Mouse (Mus musculus) liver, embryonic 13.5 days (tissue): ENCODE data around the gene Pygb. TPM values are rescaled to one million over a fixed set of nuclear protein-coding genes. Genes with fewer than 3 reads are reported as not detected.

Source experiments
- ATAC-seq: fragments of 200-750 bp; cut with Nextera tagmentation; 2 replicates; pipeline ENCODE4 v1.8.0; 2017; ENCODE audit warnings: low read depth, mild to moderate bottlenecking, moderate number of reproducible peaks, moderate library complexity
- DNase-seq: peaks from one replicate; pipeline ENCODE4 v3.0.0; 2022
- H3K27ac ChIP-seq: fragments of 300-500 bp; sonication (generic); 2 replicates; pipeline ENCODE4 v1.5.1; 2015; ENCODE audit warnings: moderate library complexity, mild to moderate bottlenecking, inconsistent platforms
- H3K27me3 ChIP-seq: fragments of 300-500 bp; sonication (generic); 2 replicates; pipeline ENCODE4 v1.6.1; 2015; ENCODE audit warnings: mild to moderate bottlenecking, inconsistent platforms
- H3K36me3 ChIP-seq: fragments of 300-500 bp; sonication (generic); 2 replicates; pipeline ENCODE4 v1.6.1; 2015; ENCODE audit warnings: mild to moderate bottlenecking, inconsistent platforms
- H3K4me1 ChIP-seq: fragments of 300-500 bp; sonication (generic); replicated peaks from 2 replicates; pipeline ENCODE4 v1.6.1; 2015; ENCODE audit warnings: inconsistent platforms
- H3K4me2 ChIP-seq: fragments of 300-500 bp; sonication (generic); 2 replicates; pipeline ENCODE4 v1.6.1; 2015; ENCODE audit warnings: inconsistent platforms, mild to moderate bottlenecking, moderate library complexity
- H3K4me3 ChIP-seq: fragments of 300-500 bp; sonication (generic); replicated peaks from 2 replicates; pipeline ENCODE4 v1.5.1; 2015; ENCODE audit warnings: mild to moderate bottlenecking, inconsistent platforms
- H3K9ac ChIP-seq: fragments of 300-500 bp; sonication (generic); 2 replicates; pipeline ENCODE4 v1.6.1; 2015; ENCODE audit warnings: mild to moderate bottlenecking, inconsistent platforms
- H3K9me3 ChIP-seq: fragments of 300-500 bp; sonication (generic); replicated peaks from 2 replicates; pipeline ENCODE4 v1.6.1; 2016; ENCODE audit warnings: inconsistent platforms
- WGBS: fragments of 180-500 bp; shearing (Covaris S2); methylation state at CpG from one replicate; pipeline ENCODE4 v1.1.7; 2015; ENCODE audit not compliant: insufficient replicate concordance; 5-methylcytosine and 5-hydroxymethylcytosine counted together
- polyA plus RNA-seq: library from polyadenylated mRNA; unstranded; fragments of >200 nt; fragmentation: Nextera tagmentation; extraction: Ambion mirVana; gene quantifications from 2 replicates; pipeline ENCODE4 v1.2.1, GENCODE M21; 2015

Gene Pygb
- polyA plus RNA-seq, 1 experiment from 2014 or later = 22.9 TPM

DNA sequence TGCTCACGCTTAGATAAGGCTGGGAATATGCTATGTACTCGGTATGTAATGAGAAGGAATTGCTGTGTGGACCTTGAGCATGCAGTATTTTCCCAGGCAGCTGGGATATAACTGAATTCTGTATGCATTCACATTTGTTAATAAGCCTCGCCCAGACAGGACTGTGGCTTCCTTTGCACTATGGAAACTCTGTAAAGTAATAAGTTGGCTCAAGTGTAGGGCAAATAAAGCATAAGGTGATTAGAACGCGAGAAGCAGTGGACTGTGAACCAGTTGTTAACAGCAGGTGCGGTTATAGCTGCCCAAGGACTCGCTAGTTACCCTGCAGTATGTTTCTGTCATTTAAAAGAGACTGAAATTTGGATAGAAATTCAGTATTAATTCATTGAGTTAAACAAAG lies 11.5 kb downstream of the Pygb start:
- H3K4me3 ChIP-seq = no peak overlapping the region
- ATAC-seq (no peak), DNase-seq (no peak)
- peaks cover 33% of the 10 kb centered on the region for H3K36me3 ChIP-seq
- no peaks in the 10 kb centered on the region for H3K27me3 ChIP-seq
- no peak overlapping the region for H3K4me2 ChIP-seq
- H3K9me3 ChIP-seq = no peaks in the 10 kb centered on the region
- H3K9ac ChIP-seq = no peak overlapping the region
- H3K4me1 ChIP-seq = no peaks in the 10 kb centered on the region
- no peak overlapping the region for H3K27ac ChIP-seq
- WGBS = 68% methylated on average over 7 of the region's 7 CpGs

GRCm38 (mm10) chr2:150800616-150801015 lies 14.1 kb downstream of the Pygb start:
- Histone ChIP-seq H3K27ac (no peak overlapping the region), H3K4me3 (no peak overlapping the region), H3K9me3 (no peaks in the 10 kb centered on the region), H3K9ac (no peak overlapping the region), H3K4me2 (no peak overlapping the region), H3K4me1 (no peaks in the 10 kb centered on the region), H3K27me3 (no peaks in the 10 kb centered on the region), H3K36me3 (peaks cover 36% of the 10 kb centered on the region)
- ATAC-seq (no peak), DNase-seq (no peak)
- WGBS = 68% methylated on average over 5 of the region's 5 CpGs

DNA sequence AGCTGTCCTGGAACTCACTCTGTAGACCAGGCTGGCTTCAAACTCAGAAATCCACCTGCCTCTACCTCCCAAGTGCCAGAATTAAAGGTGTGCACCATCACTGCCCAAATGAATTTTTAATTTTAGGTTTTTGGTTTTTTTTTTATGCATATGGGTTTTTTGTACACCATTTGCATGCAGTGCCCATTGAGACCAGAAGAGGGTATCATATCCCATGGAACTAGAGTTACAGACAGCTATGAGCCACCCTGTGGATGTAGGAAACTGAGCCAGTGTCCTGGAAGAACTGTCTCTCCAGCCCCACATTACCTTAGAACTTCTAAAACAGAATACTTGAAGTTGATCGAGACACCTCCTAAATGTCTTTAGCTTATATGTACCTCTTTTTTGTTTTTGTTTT lies 16.5 kb downstream of the Pygb start:
- Histone ChIP-seq H3K27me3 (no peaks in the 10 kb centered on the region), H3K9ac (no peak overlapping the region), H3K4me1 (no peaks in the 10 kb centered on the region), H3K4me3 (no peak overlapping the region), H3K9me3 (no peaks in the 10 kb centered on the region), H3K4me2 (no peak overlapping the region), H3K27ac (no peak overlapping the region), H3K36me3 (peaks cover 41% of the 10 kb centered on the region)
- ATAC-seq = no peak
- WGBS = 75% methylated on average over 1 of the region's 1 CpGs
- DNase-seq = no peak

- no peak overlapping the region for H3K9ac ChIP-seq
- H3K4me3 ChIP-seq = no peak overlapping the region
- WGBS = 69% methylated on average over 6 of the region's 6 CpGs
- DNase-seq = no peak
- H3K27me3 ChIP-seq = no peaks in the 10 kb centered on the region
- no peak overlapping the region for H3K4me2 ChIP-seq
- peaks cover 66% of the 10 kb centered on the region for H3K36me3 ChIP-seq
- ATAC-seq = no peak
- H3K9me3 ChIP-seq = no peaks in the 10 kb centered on the region
- no peak overlapping the region for H3K27ac ChIP-seq
- H3K4me1 ChIP-seq = peaks cover 8% of the 10 kb centered on the region
These were observed 21.8 kb downstream of the Pygb start for GRCm38 (mm10) chr2:150808381-150808780.

DNA sequence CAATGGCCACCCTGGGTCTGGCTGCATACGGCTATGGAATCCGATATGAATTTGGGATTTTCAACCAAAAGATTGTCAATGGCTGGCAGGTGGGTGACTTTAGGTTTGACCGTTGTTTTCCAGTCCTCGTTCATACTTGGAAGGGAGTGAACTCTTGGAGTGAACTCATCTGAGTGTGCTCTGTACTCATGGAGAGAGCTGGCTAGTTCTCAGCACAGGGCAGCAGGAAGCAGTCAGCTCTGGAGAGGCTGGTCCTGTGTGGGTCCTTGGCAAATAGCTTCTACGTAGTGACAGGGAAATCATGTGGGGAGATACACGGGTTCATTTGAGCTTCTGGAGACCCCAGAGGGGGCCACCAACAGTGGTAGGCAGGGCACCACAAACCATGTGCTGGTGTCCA lies 22.3 kb downstream of the Pygb start:
- no peak overlapping the region for H3K27ac ChIP-seq
- no peak overlapping the region for H3K9ac ChIP-seq
- H3K4me2 ChIP-seq = no peak overlapping the region
- no peak overlapping the region for H3K4me3 ChIP-seq
- DNase-seq (no peak), ATAC-seq (no peak)
- no peaks in the 10 kb centered on the region for H3K27me3 ChIP-seq
- H3K4me1 ChIP-seq = peaks cover 8% of the 10 kb centered on the region
- H3K36me3 ChIP-seq = peaks cover 70% of the 10 kb centered on the region
- WGBS = 85% methylated on average over 6 of the region's 6 CpGs
- H3K9me3 ChIP-seq = no peaks in the 10 kb centered on the region

DNA sequence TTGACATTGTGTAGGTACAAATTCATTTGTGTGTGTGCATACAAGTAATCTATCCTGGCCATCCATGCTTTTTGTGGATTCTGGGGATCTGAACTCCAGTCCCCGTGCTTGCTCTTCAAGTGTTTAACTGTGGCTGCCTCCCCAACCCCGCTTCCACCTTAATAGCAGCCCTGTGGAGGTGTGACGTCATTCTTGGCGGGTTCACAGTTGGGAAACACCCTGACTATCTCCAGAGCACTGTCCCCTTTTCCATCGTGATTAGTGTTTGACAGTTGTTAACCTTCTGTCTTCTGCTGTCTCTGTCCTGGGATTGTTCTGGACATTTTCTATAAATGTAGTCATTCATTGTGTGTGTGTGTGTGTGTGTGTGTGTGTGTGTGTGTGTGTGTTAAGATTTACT lies 24.1 kb downstream of the Pygb start:
- WGBS = 41% methylated on average over 5 of the region's 5 CpGs
- DNase-seq (peak; percentile 19), ATAC-seq (peak; percentile 63)
- H3K27ac ChIP-seq = no peak overlapping the region
- no peaks in the 10 kb centered on the region for H3K9me3 ChIP-seq
- H3K27me3 ChIP-seq = no peaks in the 10 kb centered on the region
- H3K36me3 ChIP-seq = peaks cover 71% of the 10 kb centered on the region
- H3K4me3 ChIP-seq = no peak overlapping the region
- H3K4me1 ChIP-seq = peaks cover 8% of the 10 kb centered on the region
- no peak overlapping the region for H3K9ac ChIP-seq
- H3K4me2 ChIP-seq = no peak overlapping the region

DNA sequence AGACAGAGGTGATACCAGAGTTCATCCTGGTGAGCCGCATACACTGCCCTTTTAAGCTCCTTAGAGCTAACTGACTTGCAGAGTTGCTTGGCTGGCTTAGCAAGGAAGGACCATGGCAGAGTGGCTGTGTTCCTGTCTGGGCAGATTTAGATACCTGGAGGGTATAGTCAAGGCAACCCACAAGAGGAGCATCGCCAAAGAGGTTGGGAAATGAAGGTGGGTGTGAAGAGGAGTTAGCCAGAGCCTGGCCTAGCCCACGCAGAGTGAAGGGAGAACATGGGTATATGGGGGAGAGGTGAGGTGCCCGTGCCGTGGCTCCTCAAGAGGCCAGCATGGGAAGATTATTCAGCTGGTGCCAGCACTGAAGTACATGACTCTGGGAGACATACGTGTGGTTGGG lies 26.3 kb downstream of the Pygb start:
- ATAC-seq (no peak), DNase-seq (no peak)
- WGBS = 80% methylated on average over 6 of the region's 6 CpGs
- Histone ChIP-seq H3K36me3 (peaks cover 74% of the 10 kb centered on the region), H3K9ac (no peak overlapping the region), H3K27ac (no peak overlapping the region), H3K9me3 (no peaks in the 10 kb centered on the region), H3K4me3 (no peak overlapping the region), H3K4me1 (peaks cover 8% of the 10 kb centered on the region), H3K27me3 (no peaks in the 10 kb centered on the region), H3K4me2 (no peak overlapping the region)

DNA sequence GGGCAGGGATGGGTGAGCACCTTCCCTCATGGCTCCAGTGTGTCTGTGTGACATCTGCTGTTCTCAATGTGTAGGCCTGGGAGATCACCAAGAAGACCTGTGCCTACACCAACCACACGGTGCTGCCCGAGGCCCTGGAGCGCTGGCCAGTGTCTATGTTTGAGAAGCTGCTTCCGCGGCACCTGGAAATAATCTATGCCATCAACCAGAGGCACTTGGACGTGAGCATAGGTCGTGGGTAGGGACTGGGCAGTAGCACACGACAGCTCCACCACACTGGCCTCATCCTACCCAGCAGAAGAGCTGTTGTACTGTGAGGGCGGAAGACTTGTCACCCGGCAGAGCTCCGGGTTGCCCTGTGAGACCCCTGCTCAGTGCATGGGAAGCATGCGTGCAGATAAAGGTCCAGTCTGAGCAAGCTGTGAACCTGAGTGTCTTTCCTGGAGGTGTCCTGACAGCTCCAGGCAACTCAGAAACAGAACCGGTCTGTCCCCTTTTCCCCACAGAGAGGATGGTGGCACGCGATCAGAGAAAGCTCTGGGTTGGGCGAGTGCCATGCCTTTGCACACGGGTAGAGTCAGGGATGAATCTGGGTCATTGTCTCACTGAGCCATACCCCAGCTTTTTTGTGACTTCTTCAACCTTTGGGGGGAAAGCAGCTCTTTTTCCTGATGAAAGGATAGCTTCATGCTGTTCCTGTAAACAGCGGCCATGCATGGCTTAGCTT lies 30.3 kb downstream of the Pygb start:
- H3K4me1 ChIP-seq = no peaks in the 10 kb centered on the region
- H3K4me2 ChIP-seq = no peak overlapping the region
- H3K27ac ChIP-seq = no peak overlapping the region
- DNase-seq (no peak), ATAC-seq (peak; percentile 21; the same call in 1 of the 2 replicates)
- H3K27me3 ChIP-seq = no peaks in the 10 kb centered on the region
- 84% methylated on average over 18 of the region's 18 CpGs for WGBS
- no peaks in the 10 kb centered on the region for H3K9me3 ChIP-seq
- H3K36me3 ChIP-seq = peaks cover 75% of the 10 kb centered on the region
- H3K9ac ChIP-seq = no peak overlapping the region
- H3K4me3 ChIP-seq = no peak overlapping the region

GRCm38 (mm10) chr2:150818742-150819141 lies 32.2 kb downstream of the Pygb start:
- peaks cover 65% of the 10 kb centered on the region for H3K36me3 ChIP-seq
- H3K4me2 ChIP-seq = no peak overlapping the region
- DNase-seq = no peak
- H3K27ac ChIP-seq = no peak overlapping the region
- H3K4me1 ChIP-seq = no peaks in the 10 kb centered on the region
- no peaks in the 10 kb centered on the region for H3K9me3 ChIP-seq
- no peak overlapping the region for H3K4me3 ChIP-seq
- no peaks in the 10 kb centered on the region for H3K27me3 ChIP-seq
- ATAC-seq = no peak
- WGBS = 80% methylated on average over 8 of the region's 8 CpGs
- H3K9ac ChIP-seq = no peak overlapping the region

DNA sequence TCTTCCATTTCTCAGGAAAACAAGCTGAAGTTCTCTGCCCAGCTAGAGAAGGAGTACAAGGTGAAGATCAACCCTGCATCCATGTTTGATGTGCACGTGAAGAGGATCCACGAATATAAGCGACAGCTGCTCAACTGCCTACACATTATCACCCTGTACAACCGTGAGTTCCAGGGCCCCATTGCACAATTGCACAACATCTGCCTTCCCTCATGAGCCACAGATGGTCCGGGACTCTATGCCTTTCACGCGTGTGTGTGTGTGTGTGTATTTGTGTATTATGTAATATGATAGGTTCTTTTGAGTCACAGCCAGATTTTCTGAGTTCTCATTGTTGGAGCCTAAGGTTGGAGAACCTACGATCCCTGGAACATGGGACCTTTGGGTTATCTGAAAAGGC lies 34.2 kb downstream of the Pygb start:
- H3K9ac ChIP-seq = no peak overlapping the region
- ATAC-seq (no peak), DNase-seq (no peak)
- H3K9me3 ChIP-seq = no peaks in the 10 kb centered on the region
- H3K27ac ChIP-seq = no peak overlapping the region
- no peaks in the 10 kb centered on the region for H3K27me3 ChIP-seq
- H3K4me2 ChIP-seq = no peak overlapping the region
- H3K36me3 ChIP-seq = peaks cover 65% of the 10 kb centered on the region
- no peak overlapping the region for H3K4me3 ChIP-seq
- 69% methylated on average over 8 of the region's 8 CpGs for WGBS
- H3K4me1 ChIP-seq = no peaks in the 10 kb centered on the region

DNA sequence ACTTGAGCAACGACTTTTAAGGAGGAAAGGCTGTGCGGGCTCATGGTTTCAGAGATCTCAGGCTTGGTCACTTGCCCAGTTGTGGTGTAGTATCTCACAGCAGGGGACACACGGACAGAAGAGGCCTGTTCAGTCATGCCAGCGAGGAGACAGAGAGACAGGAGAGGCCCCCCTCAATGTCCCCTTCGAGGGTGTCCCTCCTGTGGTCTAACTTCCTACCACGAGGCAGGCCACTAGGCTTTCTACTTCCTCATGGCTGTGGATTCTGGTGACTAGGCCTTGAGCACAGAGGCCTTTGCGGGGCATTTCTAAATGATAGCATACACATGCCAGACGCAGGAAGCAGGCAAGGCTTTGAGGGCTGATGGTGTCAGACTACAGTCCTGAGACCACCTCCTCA lies 36.5 kb downstream of the Pygb start:
- Histone ChIP-seq H3K27me3 (no peaks in the 10 kb centered on the region), H3K4me3 (no peak overlapping the region), H3K27ac (no peak overlapping the region), H3K4me1 (no peaks in the 10 kb centered on the region), H3K9me3 (no peaks in the 10 kb centered on the region), H3K9ac (no peak overlapping the region), H3K36me3 (peaks cover 68% of the 10 kb centered on the region), H3K4me2 (no peak overlapping the region)
- WGBS = 45% methylated on average over 8 of the region's 8 CpGs
- ATAC-seq (no peak), DNase-seq (no peak)

DNA sequence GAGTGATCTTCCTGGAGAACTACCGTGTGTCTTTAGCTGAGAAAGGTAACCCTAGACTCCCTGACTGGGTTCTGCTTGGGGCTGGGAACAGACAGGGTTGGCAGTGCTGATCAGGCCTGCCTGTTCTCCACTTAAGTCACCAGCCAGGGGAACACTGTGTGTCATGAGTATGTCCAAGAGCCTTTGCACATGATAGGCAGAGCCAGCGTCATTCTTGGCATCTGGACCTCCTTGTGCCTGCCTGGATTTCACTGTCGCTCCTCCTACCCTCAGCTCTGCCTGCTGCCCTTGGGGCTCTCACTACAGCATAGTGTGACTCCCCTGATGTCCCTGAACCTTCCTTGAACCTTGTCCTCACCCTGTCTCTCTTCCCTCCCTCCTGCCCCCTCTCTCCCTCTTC lies 39.9 kb downstream of the Pygb start:
- no peak overlapping the region for H3K27ac ChIP-seq
- H3K9me3 ChIP-seq = no peaks in the 10 kb centered on the region
- H3K9ac ChIP-seq = no peak overlapping the region
- ATAC-seq (no peak), DNase-seq (no peak)
- no peak overlapping the region for H3K4me2 ChIP-seq
- 79% methylated on average over 3 of the region's 3 CpGs for WGBS
- H3K36me3 ChIP-seq = peaks cover 71% of the 10 kb centered on the region
- H3K4me1 ChIP-seq = no peaks in the 10 kb centered on the region
- H3K27me3 ChIP-seq = no peaks in the 10 kb centered on the region
- no peak overlapping the region for H3K4me3 ChIP-seq
